Mouse (Mus musculus) MEL (cell line): ENCODE results near the gene Mcm3ap. TPM values are rescaled to one million over a fixed set of nuclear protein-coding genes. Genes with fewer than 3 reads are reported as not detected.

Experiments
- DNase-seq: peaks from one replicate; pipeline ENCODE4 v3.0.0; 2011; ENCODE audit warnings: low read depth, low spot score
- H3K27ac ChIP-seq: 2 replicates; pipeline ENCODE4 v1.5.1; 2012; ENCODE audit warnings: low read depth, mild to moderate bottlenecking, control low read depth, low read length, moderate library complexity; ENCODE audit not compliant: control insufficient read depth
- H3K27me3 ChIP-seq, 2 experiments: fragments of 150-350 bp in 1 of 2; sonication (generic) in 1 of 2; 2 replicates each; pipeline ENCODE4 v1.6.1; 2012; ENCODE audit warnings: low read length in 2 of 2, mild to moderate bottlenecking in 2 of 2, improper control_type of control experiment in 1 of 2, moderate library complexity in 1 of 2; ENCODE audit not compliant: insufficient read depth in 2 of 2, control insufficient read depth in 1 of 2
- H3K36me3 ChIP-seq, 2 experiments: 2 replicates each; pipeline ENCODE4 v1.6.1; 2012 to 2014; ENCODE audit warnings: low read length in 2 of 2, improper control_type of control experiment in 1 of 2, inconsistent platforms in 1 of 2, mild to moderate bottlenecking in 1 of 2; ENCODE audit not compliant: insufficient read depth in 2 of 2, control insufficient read depth in 1 of 2
- H3K4me1 ChIP-seq, 2 experiments: fragments of 150-350 bp in 1 of 2; sonication (generic) in 1 of 2; 2 replicates each; pipeline ENCODE4 v1.6.1; 2012; ENCODE audit warnings: low read length in 2 of 2, improper control_type of control experiment in 1 of 2, mild to moderate bottlenecking in 1 of 2; ENCODE audit not compliant: insufficient read depth in 2 of 2, control insufficient read depth in 1 of 2
- H3K4me3 ChIP-seq, 2 experiments: fragments of 150-350 bp in 1 of 2; sonication (generic) in 1 of 2; 2 replicates each; pipeline ENCODE4 v1.5.1; 2012; ENCODE audit warnings: low read depth in 2 of 2, low read length in 2 of 2, mild to moderate bottlenecking in 2 of 2, moderate library complexity in 2 of 2, control low read depth in 1 of 2, improper control_type of control experiment in 1 of 2; ENCODE audit not compliant: control insufficient read depth in 1 of 2, insufficient read depth in 1 of 2
- H3K79me2 ChIP-seq: 2 replicates; pipeline ENCODE4 v1.6.1; 2012; ENCODE audit warnings: mild to moderate bottlenecking, low read length, moderate library complexity; ENCODE audit not compliant: control insufficient read depth, poor library complexity, insufficient read depth
- H3K9ac ChIP-seq: 2 replicates; pipeline ENCODE4 v1.6.1; 2012; ENCODE audit warnings: low read depth, mild to moderate bottlenecking, control low read depth, low read length, moderate library complexity; ENCODE audit not compliant: control insufficient read depth, poor library complexity, severe bottlenecking
- H3K9me3 ChIP-seq: fragments of 150-350 bp; sonication (generic); replicated peaks from 2 replicates; pipeline ENCODE4 v1.6.1; 2012; ENCODE audit warnings: mild to moderate bottlenecking, low read length, improper control_type of control experiment, moderate library complexity; ENCODE audit not compliant: insufficient read depth
- BHLHE40 ChIP-seq: IDR thresholded peaks from 2 replicates; pipeline ENCODE4 v1.6.1; 2012; ENCODE audit warnings: low read depth, mild to moderate bottlenecking, inconsistent platforms, low read length, improper control_type of control experiment, borderline replicate concordance
- CHD1 ChIP-seq: IDR thresholded peaks from 2 replicates; pipeline ENCODE4 v1.6.1; 2012; ENCODE audit warnings: low read depth, mild to moderate bottlenecking, inconsistent platforms, low read length, improper control_type of control experiment
- CHD2 ChIP-seq: IDR thresholded peaks from 2 replicates; pipeline ENCODE4 v1.6.1; 2011; ENCODE audit warnings: low read length, improper control_type of control experiment
- E2F4 ChIP-seq: IDR thresholded peaks from 2 replicates; pipeline ENCODE4 v1.6.1; 2011; ENCODE audit warnings: low read depth, low read length, improper control_type of control experiment, borderline replicate concordance
- ELF1 ChIP-seq: IDR thresholded peaks from 2 replicates; pipeline ENCODE4 v1.6.1; 2014; ENCODE audit warnings: low read depth, mild to moderate bottlenecking, inconsistent platforms, low read length, improper control_type of control experiment, moderate library complexity
- ETS1 ChIP-seq: IDR thresholded peaks from 2 replicates; pipeline ENCODE4 v1.6.1; 2012; ENCODE audit warnings: low read depth, mild to moderate bottlenecking, inconsistent platforms, low read length, improper control_type of control experiment, moderate library complexity
- GATA1 ChIP-seq: IDR thresholded peaks from 2 replicates; pipeline ENCODE4 v1.6.1; 2011; ENCODE audit warnings: low read depth, low read length, improper control_type of control experiment
- HCFC1 ChIP-seq: IDR thresholded peaks from 2 replicates; pipeline ENCODE4 v1.6.1; 2012; ENCODE audit warnings: low read depth, mild to moderate bottlenecking, inconsistent platforms, low read length, improper control_type of control experiment, moderate library complexity
- KAT2A ChIP-seq: conservative IDR thresholded peaks from 2 replicates; pipeline ENCODE4 v1.6.1; 2012; ENCODE audit warnings: low read depth, low read length, improper control_type of control experiment, inconsistent platforms
- MAX ChIP-seq: IDR thresholded peaks from 2 replicates; pipeline ENCODE4 v1.6.1; 2011; ENCODE audit warnings: low read length, improper control_type of control experiment
- MAZ ChIP-seq: IDR thresholded peaks from 2 replicates; pipeline ENCODE4 v1.6.1; 2012; ENCODE audit warnings: low read depth, mild to moderate bottlenecking, inconsistent platforms, low read length, improper control_type of control experiment
- MXI1 ChIP-seq: IDR thresholded peaks from 2 replicates; pipeline ENCODE4 v1.6.1; 2011; ENCODE audit warnings: mild to moderate bottlenecking, low read depth, low read length, improper control_type of control experiment
- MYC ChIP-seq: IDR thresholded peaks from 2 replicates; pipeline ENCODE4 v1.6.1; 2011; ENCODE audit warnings: low read depth, mild to moderate bottlenecking, low read length, improper control_type of control experiment, moderate library complexity
- NELFE ChIP-seq: IDR thresholded peaks from 2 replicates; pipeline ENCODE4 v1.6.1; 2011; ENCODE audit warnings: low read depth, low read length, improper control_type of control experiment
- NRF1 ChIP-seq: IDR thresholded peaks from 2 replicates; pipeline ENCODE4 v1.6.1; 2014; ENCODE audit warnings: low read depth, mild to moderate bottlenecking, inconsistent platforms, low read length, improper control_type of control experiment, moderate library complexity; ENCODE audit not compliant: poor library complexity, insufficient read depth, severe bottlenecking
- POLR2A ChIP-seq, 2 experiments: IDR thresholded peaks; 2 replicates each; pipeline ENCODE4 v1.6.1; 2011 to 2012; ENCODE audit warnings: low read length in 2 of 2, mild to moderate bottlenecking in 2 of 2, control low read depth in 1 of 2, improper control_type of control experiment in 1 of 2, low read depth in 1 of 2, moderate library complexity in 1 of 2; ENCODE audit not compliant: control insufficient read depth in 1 of 2, insufficient read depth in 1 of 2, poor library complexity in 1 of 2
- POLR2AphosphoS2 ChIP-seq: IDR thresholded peaks from 2 replicates; pipeline ENCODE4 v1.6.1; 2011; ENCODE audit warnings: low read length, improper control_type of control experiment
- RAD21 ChIP-seq: IDR thresholded peaks from 2 replicates; pipeline ENCODE4 v1.6.1; 2011; ENCODE audit warnings: mild to moderate bottlenecking, low read depth, low read length, improper control_type of control experiment
- SMC3 ChIP-seq: IDR thresholded peaks from 2 replicates; pipeline ENCODE4 v1.6.1; 2011; ENCODE audit warnings: low read depth, low read length, improper control_type of control experiment
- TAL1 ChIP-seq: IDR thresholded peaks from 2 replicates; pipeline ENCODE4 v1.6.1; 2012; ENCODE audit warnings: mild to moderate bottlenecking, inconsistent platforms, low read length, moderate library complexity, mixed read lengths
- TBP ChIP-seq: IDR thresholded peaks from 2 replicates; pipeline ENCODE4 v1.8.0; 2011; ENCODE audit warnings: low read depth, low read length, improper control_type of control experiment
- TCF12 ChIP-seq: IDR thresholded peaks from 2 replicates; pipeline ENCODE4 v1.6.1; 2014; ENCODE audit warnings: low read depth, mild to moderate bottlenecking, inconsistent platforms, low read length, improper control_type of control experiment, moderate library complexity
- UBTF ChIP-seq: IDR thresholded peaks from 2 replicates; pipeline ENCODE4 v1.6.1; 2012; ENCODE audit warnings: low read depth, mild to moderate bottlenecking, inconsistent platforms, low read length, improper control_type of control experiment, moderate library complexity, borderline replicate concordance; ENCODE audit not compliant: insufficient read depth
- USF1 ChIP-seq: IDR thresholded peaks from 2 replicates; pipeline ENCODE4 v1.6.1; 2014; ENCODE audit warnings: low read depth, mild to moderate bottlenecking, inconsistent platforms, low read length, improper control_type of control experiment, moderate library complexity
- ZKSCAN1 ChIP-seq: IDR thresholded peaks from 2 replicates; pipeline ENCODE4 v1.6.1; 2012; ENCODE audit warnings: low read depth, mild to moderate bottlenecking, inconsistent platforms, low read length, improper control_type of control experiment, moderate library complexity
- ZMIZ1 ChIP-seq: IDR thresholded peaks from 2 replicates; pipeline ENCODE4 v1.6.1; 2012; ENCODE audit warnings: low read depth, mild to moderate bottlenecking, inconsistent platforms, low read length, improper control_type of control experiment, moderate library complexity
- ZNF384 ChIP-seq: IDR thresholded peaks from 2 replicates; pipeline ENCODE4 v1.6.1; 2012; ENCODE audit warnings: low read depth, mild to moderate bottlenecking, inconsistent platforms, low read length, improper control_type of control experiment
- polyA plus RNA-seq, 2 experiments: library from polyadenylated mRNA; stranded (reverse) in 1 of 2; unstranded in 1 of 2; fragments of >175 nt in 1 of 2; fragments of >200 nt in 1 of 2; gene quantifications; 2 replicates each; pipeline versions ENCODE4 v1.2.1 to v1.2.4; 2012; ENCODE audit warnings: low replicate concordance in 2 of 2, low read depth in 1 of 2; ENCODE audit not compliant: insufficient read length in 2 of 2, insufficient read depth in 1 of 2, missing spikeins in 1 of 2
- total RNA-seq: library from RNA; depleted of rRNA; stranded (reverse); fragments of 300-350 nt; gene quantifications from 2 replicates; pipeline ENCODE4 v1.2.3, GENCODE M21; 2012

Gene Mcm3ap
- total and polyA plus RNA-seq, 3 experiments: 39.6 to 57.0 TPM; not detected in 1

- TF ChIP-seq UBTF: no peak
- TF ChIP-seq, all 39 proteins: peak for 9
Observed at GRCm38 (mm10) chr10:76512965-76513583, 44.3 kb downstream of the Mcm3ap start (continued).

GRCm38 (mm10) chr10:76530922-76531321 is 62.2 kb downstream of the Mcm3ap start:
- no peak for TF ChIP-seq UBTF
- TF ChIP-seq POLR2A (IDR thresholded peaks at IDR 0.05; ENCODE audit: control insufficient read depth in 1 of 2, insufficient read depth in 1 of 2, low read depth in 1 of 2, low read length in 2 of 2, poor library complexity in 1 of 2): no peak
- TF ChIP-seq ELF1: no peak
- no peak for TF ChIP-seq GATA1
- no peak; the same call in 1 of the 2 replicates for TF ChIP-seq E2F4
- no peak for TF ChIP-seq CHD1
- no peak for TF ChIP-seq ZKSCAN1
- no peak for TF ChIP-seq USF1
- TF ChIP-seq BHLHE40: no peak
- TF ChIP-seq NELFE: no peak
- TF ChIP-seq HCFC1: no peak
- TF ChIP-seq ETS1: no peak
- TF ChIP-seq KAT2A: no peak
- TF ChIP-seq TAL1: no peak
- TF ChIP-seq POLR2AphosphoS2: no peak
- TF ChIP-seq MAX: no peak
- no peak for TF ChIP-seq ZMIZ1
- Histone ChIP-seq H3K4me3 (peak overlapping the region; percentile 61 to 95), H3K9ac (peak overlapping the region; percentile 49), H3K27ac (no peak overlapping the region), H3K36me3 (no peaks in the 10 kb centered on the region; a peak in 2 of 4 replicates), H3K79me2 (peaks cover 4% of the 10 kb centered on the region), H3K27me3 (no peaks in the 10 kb centered on the region), H3K4me1 (peaks cover 4 to 5% of the 10 kb centered on the region in 2 experiments), H3K9me3 (no peaks in the 10 kb centered on the region)
- no peak for DNase-seq

- Histone ChIP-seq H3K27ac (no peak within 1 kb of the TSS), H3K36me3 (no peaks in the 10 kb centered on the region; a peak in 2 of 4 replicates), H3K9me3 (no peaks in the 10 kb centered on the region), H3K79me2 (peaks cover 4% of the 10 kb centered on the region), H3K27me3 (no peaks in the 10 kb centered on the region), H3K4me1 (peaks cover 4 to 5% of the 10 kb centered on the region in 2 experiments), H3K4me3 (peak within 1 kb of the TSS; percentile 71 to 95), H3K9ac (peak within 1 kb of the TSS; percentile 51)
- peak; percentile 98 for DNase-seq
- TF ChIP-seq MXI1: peak; percentile 96
- TF ChIP-seq SMC3: no peak
- TF ChIP-seq POLR2AphosphoS2: peak; percentile 43; the same call in 1 of the 2 replicates
- peak; percentile 32; the same call in 1 of the 2 replicates for TF ChIP-seq CHD2
- peak; percentile 86 for TF ChIP-seq BHLHE40
- peak; percentile 100; the same call in 1 of the 2 replicates for TF ChIP-seq NRF1
- peak; percentile 65 for TF ChIP-seq TCF12
- TF ChIP-seq GATA1: no peak
- TF ChIP-seq MYC: 0 out of 2 replicates have a peak, but pooled peaks have one; percentile 47
- TF ChIP-seq HCFC1: peak; percentile 80
- TF ChIP-seq MAX: no peak; the same call in 1 of the 2 replicates
- peak; percentile 65 to 81; a peak in 3 of 4 replicates for TF ChIP-seq POLR2A (IDR thresholded peaks at IDR 0.05; ENCODE audit: control insufficient read depth in 1 of 2, insufficient read depth in 1 of 2, low read depth in 1 of 2, low read length in 2 of 2, poor library complexity in 1 of 2)
- TF ChIP-seq ZNF384: no peak
- peak; percentile 82 for TF ChIP-seq ELF1
- TF ChIP-seq ZMIZ1: 0 out of 2 replicates have a peak, but pooled peaks have one; percentile 19
- TF ChIP-seq RAD21: no peak
- peak; percentile 60; the same call in 1 of the 2 replicates for TF ChIP-seq TBP
- TF ChIP-seq MAZ: peak; percentile 55; the same call in 1 of the 2 replicates
Observed at GRCm38 (mm10) chr10:76531375-76531774, 62.6 kb downstream of the Mcm3ap start, which contains the start of gene Lss. TSS of gene Lss (plus strand) at chr10:76531588.
